Mouse (Mus musculus): ENCODE data around the gene Ptpro. TPM values are rescaled to one million over a fixed set of nuclear protein-coding genes. Genes with fewer than 3 reads are reported as not detected.

The Ptpro gene
- total RNA-seq, 2 experiments from 2014 or later, result 25.5 to 27.5 TPM

- DNase-seq (ENCODE audit: low spot score in 2 of 2), result no peak
These were observed 242.7 kb downstream of the Ptpro start for GRCm38 (mm10) chr6:137494801-137495200.

GRCm38 (mm10) chr6:137495233-137495632 is 243.1 kb downstream of the Ptpro start:
- no peak for DNase-seq (ENCODE audit: low spot score in 2 of 2)

GRCm38 (mm10) chr6:137496562-137496961 is 244.4 kb downstream of the Ptpro start:
- no peak for DNase-seq (ENCODE audit: low spot score in 2 of 2)

DNA sequence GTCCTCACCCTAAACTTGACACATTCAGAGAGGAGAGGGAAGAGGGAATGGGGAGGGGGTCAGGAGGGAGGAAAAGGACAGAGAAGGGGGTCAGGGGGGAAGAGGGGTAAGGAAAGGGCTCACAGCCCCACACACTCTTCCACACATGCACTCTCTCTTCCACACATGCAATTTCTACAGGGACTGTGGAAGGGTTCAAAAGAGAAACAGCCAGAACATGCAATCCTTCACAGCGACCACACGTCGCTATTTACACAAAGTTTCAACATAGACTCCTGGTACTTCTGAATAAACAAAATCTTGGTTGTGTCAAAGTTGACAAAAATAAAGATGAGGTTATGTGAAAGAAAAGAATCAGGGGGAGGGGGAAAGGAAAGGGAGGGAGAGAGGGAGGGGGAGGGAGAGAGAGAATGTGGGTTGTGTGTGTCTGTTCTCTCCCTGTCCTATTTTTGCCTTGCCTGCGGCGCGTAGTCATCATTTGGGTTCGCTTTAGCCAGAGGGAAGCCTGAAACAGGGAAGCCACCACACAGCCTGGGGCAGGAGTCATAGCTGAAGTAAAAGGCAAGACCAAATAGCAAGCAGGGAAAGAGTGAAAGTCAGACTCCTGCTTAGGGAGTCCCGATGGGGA is 245.2 kb downstream of the Ptpro start:
- no peak for DNase-seq (ENCODE audit: low spot score in 2 of 2)

DNA sequence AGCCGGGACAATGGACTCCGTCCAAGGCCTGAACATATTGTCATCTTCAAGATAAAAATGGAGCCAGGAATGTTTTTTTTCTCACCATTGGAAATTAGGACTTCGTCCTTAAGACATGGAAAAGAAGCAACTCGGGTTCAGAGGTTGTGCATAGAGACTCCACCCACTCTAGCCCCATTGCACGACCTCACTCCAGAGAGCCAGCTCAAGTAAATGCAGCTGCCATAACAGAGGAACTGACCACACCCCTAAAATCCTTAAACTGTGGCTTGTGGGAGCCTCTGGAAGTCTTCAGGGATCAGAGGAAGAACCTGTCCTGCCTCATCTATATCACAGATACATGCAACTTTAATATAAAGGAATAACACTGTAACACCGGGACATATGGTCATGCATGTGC is 246.7 kb downstream of the Ptpro start:
- DNase-seq (ENCODE audit: low spot score in 2 of 2), result no peak

DNA sequence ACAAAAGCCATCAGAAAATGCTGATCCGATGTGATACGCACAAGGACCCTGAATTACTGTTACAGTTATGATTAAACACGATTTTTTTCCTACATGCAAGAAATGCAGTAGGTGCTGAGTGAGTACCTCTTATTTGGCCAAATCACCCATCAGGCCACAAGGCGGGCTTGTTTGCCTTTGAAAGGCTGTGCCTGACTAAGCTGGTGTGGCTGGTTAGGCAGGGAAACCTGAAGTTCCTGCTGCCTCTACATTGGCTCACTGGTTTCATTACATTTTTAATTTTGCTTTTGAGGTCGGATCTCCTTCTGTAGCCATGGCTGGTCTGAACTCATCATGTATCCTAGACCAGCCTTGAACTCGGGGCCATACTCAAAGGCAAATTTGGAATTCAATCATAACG is 250.9 kb downstream of the Ptpro start:
- no peak for DNase-seq (ENCODE audit: low spot score in 2 of 2)

DNA sequence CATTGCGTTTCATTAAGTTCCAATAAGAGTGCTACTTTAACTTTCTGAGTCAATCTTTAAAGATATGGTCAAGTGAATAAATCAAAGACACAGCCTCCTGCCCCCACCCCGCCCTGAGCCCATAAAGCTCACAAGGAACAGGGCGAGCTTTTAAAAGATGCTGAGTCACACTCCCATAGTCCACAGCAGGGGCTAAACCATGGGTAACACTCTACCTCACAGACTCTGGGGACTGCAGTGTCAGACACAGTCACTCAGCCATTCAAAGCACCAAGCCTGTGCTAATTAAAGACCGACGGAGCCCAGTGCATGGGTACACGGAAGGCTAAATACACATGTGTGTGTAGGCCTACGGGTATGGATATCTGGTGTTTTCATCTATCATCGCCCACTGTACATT is 251.3 kb downstream of the Ptpro start:
- no peak for DNase-seq (ENCODE audit: low spot score in 2 of 2)

- no peak for DNase-seq (ENCODE audit: low spot score in 2 of 2)
These were observed 251.9 kb downstream of the Ptpro start for GRCm38 (mm10) chr6:137504052-137504451.

- DNase-seq (ENCODE audit: low spot score in 2 of 2), result no peak
These were observed 253.6 kb downstream of the Ptpro start for GRCm38 (mm10) chr6:137505555-137506227.

DNA sequence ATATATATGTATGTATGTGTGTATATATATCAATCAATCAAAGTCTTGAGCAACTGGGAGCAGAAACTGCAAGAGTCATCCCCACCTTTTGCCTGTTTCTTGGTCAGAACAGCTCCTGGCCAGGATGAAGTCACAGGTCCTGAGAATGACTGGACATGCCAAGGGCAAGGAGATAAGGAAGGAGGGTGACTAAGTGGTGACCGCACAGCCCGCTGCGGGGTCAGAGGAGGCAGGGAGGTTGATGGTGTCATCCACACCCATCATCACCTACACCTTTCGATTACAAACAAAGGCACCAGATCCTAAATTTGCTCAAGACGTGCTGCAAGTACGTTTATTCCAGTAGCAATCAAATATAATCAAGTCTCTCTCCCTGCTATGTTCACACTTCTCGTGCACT is 254.4 kb downstream of the Ptpro start:
- DNase-seq (ENCODE audit: low spot score in 2 of 2), result no peak

GRCm38 (mm10) chr6:137508936-137509335 is 256.8 kb downstream of the Ptpro start:
- no peak for DNase-seq (ENCODE audit: low spot score in 2 of 2)

DNA sequence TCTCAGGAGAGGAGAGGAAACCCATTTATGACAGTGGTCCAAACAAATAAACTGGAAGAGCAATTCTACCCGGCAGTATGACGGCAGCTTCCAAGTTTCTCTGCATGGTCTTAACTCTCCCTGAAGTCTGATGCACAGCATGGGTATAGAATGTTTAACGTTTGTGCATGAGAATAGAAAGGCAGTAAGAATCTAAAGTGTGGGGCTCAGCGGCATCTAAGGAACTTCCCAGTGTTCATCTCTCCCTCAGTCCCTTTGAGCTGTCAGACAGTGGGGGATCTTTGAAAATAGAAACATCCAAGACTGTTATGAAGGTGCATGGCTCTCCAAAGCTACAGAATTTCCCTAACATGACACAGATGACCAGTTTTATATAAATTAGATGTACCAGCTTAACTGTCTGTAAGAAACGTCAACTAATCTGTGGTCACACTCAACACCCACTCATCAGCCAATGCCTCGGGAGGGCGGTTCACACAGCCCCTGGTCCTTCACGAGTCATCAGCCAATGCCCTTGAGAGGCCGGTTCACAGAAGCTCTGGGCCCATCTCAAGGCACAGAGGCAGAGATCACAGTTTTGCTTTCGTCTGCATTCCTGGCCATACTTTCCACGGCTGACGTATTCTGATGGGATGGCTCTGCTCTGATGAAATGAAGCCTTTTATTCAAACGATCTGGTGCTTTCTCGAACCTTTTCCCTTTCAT is 257.4 kb downstream of the Ptpro start:
- DNase-seq (ENCODE audit: low spot score in 2 of 2), result no peak

DNA sequence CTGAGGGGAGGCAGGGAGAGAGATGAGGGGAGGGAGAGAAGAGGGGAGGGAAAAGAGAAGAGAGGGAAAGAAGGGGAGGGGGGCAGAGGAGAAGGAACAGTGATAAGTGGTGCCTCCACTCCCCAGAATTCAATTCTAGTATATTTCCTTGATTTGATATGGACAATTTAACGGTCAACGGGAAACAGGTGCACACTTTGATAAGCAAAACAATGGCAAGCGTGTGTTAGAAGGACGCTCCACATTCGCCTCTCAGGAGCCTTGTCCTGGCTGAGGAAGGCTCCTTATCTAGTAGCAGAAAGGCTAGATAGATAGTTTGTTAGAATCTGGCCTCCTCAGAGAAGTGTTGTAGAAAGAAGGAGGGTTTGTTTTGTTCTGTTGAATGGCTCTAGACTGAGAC is 260.6 kb downstream of the Ptpro start:
- DNase-seq (ENCODE audit: low spot score in 2 of 2), result no peak

Other genes with a start within 250 kb of the Ptpro start
- 10 to 100 TPM in 1 of 2 experiments, 1 to 10 TPM in 1; 8.0 to 12.6 TPM for gene Rerg, start 81.8 kb upstream of the Ptpro start, total RNA-seq (2021)

Measured in left cerebral cortex, adult 18-20 months (tissue).